Comparison of ENCODE assay signal across 8 mouse cellular contexts in genomic region chr6:72356001-72356532, GRCm38 (mm10). TPM values are rescaled to one million over a fixed set of nuclear protein-coding genes. Genes with fewer than 3 reads are reported as not detected.
DNase-seq lines count a peak whose midpoint lies in the region; ATAC-seq and TF ChIP-seq lines count a peak whose summit lies in the region.

No protein-coding gene starts in this region.

- peak overlapping the region; percentile 84 for H3K4me3 ChIP-seq in cerebellum, adult 2 months (replicated peaks; ENCODE audit: insufficient read depth, low read depth, low read length)
- peak overlapping the region; percentile 65 for H3K4me3 ChIP-seq in spleen, adult 2 months (ENCODE audit: extremely low read depth, insufficient read depth, insufficient read length)
- peak overlapping the region; percentile 61 for H3K4me3 ChIP-seq in limb, embryonic 12.5 days (replicated peaks)
- H3K4me3 ChIP-seq in stomach, embryonic 16.5 days (replicated peaks; ENCODE audit: low read length): peak overlapping the region; percentile 59

- H3K9ac ChIP-seq in limb, embryonic 12.5 days (replicated peaks): peak overlapping the region; percentile 62
- H3K9ac ChIP-seq in stomach, embryonic 16.5 days (ENCODE audit: low read length): peak overlapping the region; percentile 79

- peak overlapping the region; percentile 68; the same call in 1 of the 2 replicates for H3K27ac ChIP-seq in cerebellum, adult 2 months (ENCODE audit: insufficient read depth, low read length)
- no peak overlapping the region for H3K27ac ChIP-seq in spleen, adult 2 months (ENCODE audit: insufficient read depth, low read length)
- H3K27ac ChIP-seq in limb, embryonic 12.5 days: no peak overlapping the region
- H3K27ac ChIP-seq in stomach, embryonic 16.5 days (ENCODE audit: low read length): peak overlapping the region; percentile 58; the same call in 1 of the 2 replicates

- H3K4me2 ChIP-seq in limb, embryonic 12.5 days: peak overlapping the region; percentile 73
- H3K4me2 ChIP-seq in stomach, embryonic 16.5 days (ENCODE audit: low read depth, low read length): peak overlapping the region; percentile 95

- no peaks in the 10 kb centered on the region for H3K9me3 ChIP-seq in limb, embryonic 12.5 days
- H3K9me3 ChIP-seq in stomach, embryonic 16.5 days (replicated peaks; ENCODE audit: control insufficient read depth, low read length): no peaks in the 10 kb centered on the region

- H3K4me1 ChIP-seq in cerebellum, adult 2 months (ENCODE audit: control insufficient read depth, insufficient read depth, low read length): peaks cover 13% of the 10 kb centered on the region
- H3K4me1 ChIP-seq in spleen, adult 2 months (ENCODE audit: control insufficient read depth, insufficient read depth, insufficient read length): peaks cover 9% of the 10 kb centered on the region; the same call in 1 of the 2 replicates
- peaks cover 38% of the 10 kb centered on the region for H3K4me1 ChIP-seq in limb, embryonic 12.5 days (replicated peaks)
- H3K4me1 ChIP-seq in stomach, embryonic 16.5 days (ENCODE audit: control insufficient read depth, insufficient read depth, low read length): peaks cover 49% of the 10 kb centered on the region

- no peak; the same call in 1 of the 2 replicates for ATAC-seq in limb, embryonic 12.5 days (ENCODE audit: insufficient number of reproducible peaks, insufficient read depth, low FRiP score, low TSS enrichment, low read depth)
- peak; percentile 0; the same call in 1 of the 2 replicates for ATAC-seq in stomach, embryonic 16.5 days (ENCODE audit: insufficient read depth, low FRiP score)

- TF ChIP-seq CTCF in cerebellum, adult 2 months (IDR thresholded peaks at IDR 0.05; ENCODE audit: borderline replicate concordance, insufficient read depth, low read depth, low read length): no peak
- TF ChIP-seq CTCF in spleen, adult 2 months (IDR thresholded peaks at IDR 0.05; ENCODE audit: extremely low read depth, insufficient read depth, insufficient read length, insufficient replicate concordance): no peak

- H3K36me3 ChIP-seq in spleen, adult 2 months (ENCODE audit: control insufficient read depth, insufficient read depth, low read length): peaks cover 17% of the 10 kb centered on the region
- H3K36me3 ChIP-seq in limb, embryonic 12.5 days: peaks cover 36% of the 10 kb centered on the region
- H3K36me3 ChIP-seq in stomach, embryonic 16.5 days (ENCODE audit: control insufficient read depth, insufficient read depth, low read length): 0 out of 2 replicates have a peak, but pooled peaks cover 11% of the 10 kb centered on the region

- no peak for TF ChIP-seq POLR2A in cerebellum, adult 2 months (IDR thresholded peaks at IDR 0.05; ENCODE audit: borderline replicate concordance, insufficient read depth, low read length)
- TF ChIP-seq POLR2A in spleen, adult 2 months (IDR thresholded peaks at IDR 0.05; ENCODE audit: low read depth, low read length): no peak

- WGBS in cerebellum, adult 2 months: 27% methylated on average over 8 of the region's 8 CpGs
- WGBS in spleen, adult 2 months: 79% methylated on average over 6 of the region's 8 CpGs
- 37% methylated on average over 6 of the region's 8 CpGs for WGBS in limb, embryonic 12.5 days
- 37% methylated on average over 8 of the region's 8 CpGs for WGBS in stomach, embryonic 16.5 days

- no peak for DNase-seq in cerebellum, adult 2 months
- no peak for DNase-seq in cerebellum, postnatal 4 days (ENCODE audit: low spot score in 2 of 2)
- no peak for DNase-seq in spleen, adult 2 months (ENCODE audit: low read depth in 1 of 2, low spot score in 2 of 2)
- no peak for DNase-seq in spleen, postnatal 4 days (ENCODE audit: low spot score in 2 of 2)
- no peak for DNase-seq in frontal cortex, postnatal 36 days (ENCODE audit: low spot score in 2 of 2)
- no peak for DNase-seq in cerebellum, adult 18-20 months

- no peaks in the 10 kb centered on the region for H3K27me3 ChIP-seq in cerebellum, adult 2 months (ENCODE audit: control insufficient read depth, insufficient read depth, low read length)
- H3K27me3 ChIP-seq in spleen, adult 2 months (ENCODE audit: control insufficient read depth, insufficient read depth, low read length): peaks cover 3% of the 10 kb centered on the region; the same call in 1 of the 2 replicates
- no peaks in the 10 kb centered on the region; the same call in 1 of the 2 replicates for H3K27me3 ChIP-seq in limb, embryonic 12.5 days
- no peaks in the 10 kb centered on the region for H3K27me3 ChIP-seq in stomach, embryonic 16.5 days (ENCODE audit: control insufficient read depth, insufficient read depth, low read length)

RNA-seq across cellular contexts. Expression of gene Tmem150a, which starts 0.8 kb away (rescaled TPM):
- 19.5 and 19.8 TPM in 2 replicates for polyA plus RNA-seq in cerebellum, adult 2 months (2012; rRNA removed)
- 21.7 and 24.6 TPM in 2 replicates for polyA plus RNA-seq in spleen, adult 2 months (2012; rRNA removed)
- 8.8 and 9.8 TPM in 2 replicates for polyA plus RNA-seq in limb, embryonic 12.5 days (2016; fragmentation: Nextera tagmentation; extraction: Ambion mirVana)
- 16.6 and 18.5 TPM in 2 replicates for polyA plus RNA-seq in stomach, embryonic 16.5 days (2015; fragmentation: Nextera tagmentation; extraction: Ambion mirVana)

RNA-seq across cellular contexts. Expression of gene 0610030E20Rik, which starts 8.9 kb away (rescaled TPM):
- polyA plus RNA-seq in cerebellum, adult 2 months (2012; rRNA removed): 25.1 and 26.1 TPM in 2 replicates
- polyA plus RNA-seq in spleen, adult 2 months (2012; rRNA removed): 19.9 and 23.1 TPM in 2 replicates
- polyA plus RNA-seq in limb, embryonic 12.5 days (2016; fragmentation: Nextera tagmentation; extraction: Ambion mirVana): 25.8 and 29.2 TPM in 2 replicates
- polyA plus RNA-seq in stomach, embryonic 16.5 days (2015; fragmentation: Nextera tagmentation; extraction: Ambion mirVana): 25.9 and 26.7 TPM in 2 replicates

RNA-seq across cellular contexts. Expression of gene Rnf181, which starts 10.7 kb away (rescaled TPM):
- 92.1 and 95.8 TPM in 2 replicates for polyA plus RNA-seq in cerebellum, adult 2 months (2012; rRNA removed)
- 62.4 and 65.8 TPM in 2 replicates for polyA plus RNA-seq in spleen, adult 2 months (2012; rRNA removed)
- 89.1 and 93.4 TPM in 2 replicates for polyA plus RNA-seq in limb, embryonic 12.5 days (2016; fragmentation: Nextera tagmentation; extraction: Ambion mirVana)
- polyA plus RNA-seq in stomach, embryonic 16.5 days (2015; fragmentation: Nextera tagmentation; extraction: Ambion mirVana): 139 and 143 TPM in 2 replicates

RNA-seq across cellular contexts. Expression of gene Usp39, which starts 11.1 kb away (rescaled TPM):
- polyA plus RNA-seq in cerebellum, adult 2 months (2012; rRNA removed): 31.5 and 33.3 TPM in 2 replicates
- 14.8 and 15.3 TPM in 2 replicates for polyA plus RNA-seq in spleen, adult 2 months (2012; rRNA removed)
- polyA plus RNA-seq in limb, embryonic 12.5 days (2016; fragmentation: Nextera tagmentation; extraction: Ambion mirVana): 62.7 and 71.3 TPM in 2 replicates
- 29.7 and 31.4 TPM in 2 replicates for polyA plus RNA-seq in stomach, embryonic 16.5 days (2015; fragmentation: Nextera tagmentation; extraction: Ambion mirVana)

RNA-seq across cellular contexts. Expression of gene Vamp5, which starts 24.2 kb away (rescaled TPM):
- polyA plus RNA-seq in cerebellum, adult 2 months (2012; rRNA removed): 10.6 and 11.9 TPM in 2 replicates
- polyA plus RNA-seq in spleen, adult 2 months (2012; rRNA removed): 51.3 and 55.6 TPM in 2 replicates
- 13.9 and 17.3 TPM in 2 replicates for polyA plus RNA-seq in limb, embryonic 12.5 days (2016; fragmentation: Nextera tagmentation; extraction: Ambion mirVana)
- polyA plus RNA-seq in stomach, embryonic 16.5 days (2015; fragmentation: Nextera tagmentation; extraction: Ambion mirVana): 25.2 and 30.4 TPM in 2 replicates

Comparison
In these comparisons a context has a peak if more than half of its experiments do, and no peak if none do; other contexts are left out.
1. H3K27ac ChIP-seq: peak in cerebellum, adult 2 months (single experiment) and stomach, embryonic 16.5 days (single experiment); none in spleen, adult 2 months (single experiment) and limb, embryonic 12.5 days (single experiment).
2. Peak in every context shown above with its lines, with median percentiles within 50 percentile points of each other: H3K4me3 ChIP-seq.